Mouse (Mus musculus): ENCODE data around the gene Mxra8. TPM values are rescaled to one million over a fixed set of nuclear protein-coding genes. Genes with fewer than 3 reads are reported as not detected.

The Mxra8 gene
- polyA plus RNA-seq, 1 experiment from 2014 or later, result 79.4 TPM

- Histone ChIP-seq H3K9me3 (ENCODE audit: control insufficient read depth, low read length) (no peaks in the 10 kb centered on the region), H3K4me2 (replicated peaks; ENCODE audit: low read depth) (peak within 1 kb of the TSS; percentile 76), H3K27ac (replicated peaks) (peak within 1 kb of the TSS; percentile 88), H3K9ac (ENCODE audit: low read length) (peak within 1 kb of the TSS; percentile 87), H3K4me1 (replicated peaks; ENCODE audit: control insufficient read depth, insufficient read depth) (0 out of 2 replicates have a peak, but pooled peaks cover 3% of the 10 kb centered on the region), H3K4me3 (ENCODE audit: low read depth, low read length) (peak within 1 kb of the TSS; percentile 89), H3K27me3 (ENCODE audit: control insufficient read depth, insufficient read depth, low read length) (no peaks in the 10 kb centered on the region), H3K36me3 (ENCODE audit: control insufficient read depth, insufficient read depth, low read length) (peaks cover 3% of the 10 kb centered on the region)
- 7% methylated on average over 12 of the region's 12 CpGs for WGBS
- ATAC-seq (ENCODE audit: low FRiP score, low TSS enrichment) (no peak), DNase-seq (ENCODE audit: low spot score) (no peak)
- TF ChIP-seq CTCF (IDR thresholded peaks at IDR 0.05; ENCODE audit: low read depth) (peak; percentile 55), EP300 (optimal IDR thresholded peaks at IDR 0.05) (no peak)
Measured at GRCm38 (mm10) chr4:155802741-155803339, 36.6 kb upstream of the Mxra8 start, which contains the start of gene Mrpl20. Mrpl20 (plus strand) TSS chr4:155802878.

DNA sequence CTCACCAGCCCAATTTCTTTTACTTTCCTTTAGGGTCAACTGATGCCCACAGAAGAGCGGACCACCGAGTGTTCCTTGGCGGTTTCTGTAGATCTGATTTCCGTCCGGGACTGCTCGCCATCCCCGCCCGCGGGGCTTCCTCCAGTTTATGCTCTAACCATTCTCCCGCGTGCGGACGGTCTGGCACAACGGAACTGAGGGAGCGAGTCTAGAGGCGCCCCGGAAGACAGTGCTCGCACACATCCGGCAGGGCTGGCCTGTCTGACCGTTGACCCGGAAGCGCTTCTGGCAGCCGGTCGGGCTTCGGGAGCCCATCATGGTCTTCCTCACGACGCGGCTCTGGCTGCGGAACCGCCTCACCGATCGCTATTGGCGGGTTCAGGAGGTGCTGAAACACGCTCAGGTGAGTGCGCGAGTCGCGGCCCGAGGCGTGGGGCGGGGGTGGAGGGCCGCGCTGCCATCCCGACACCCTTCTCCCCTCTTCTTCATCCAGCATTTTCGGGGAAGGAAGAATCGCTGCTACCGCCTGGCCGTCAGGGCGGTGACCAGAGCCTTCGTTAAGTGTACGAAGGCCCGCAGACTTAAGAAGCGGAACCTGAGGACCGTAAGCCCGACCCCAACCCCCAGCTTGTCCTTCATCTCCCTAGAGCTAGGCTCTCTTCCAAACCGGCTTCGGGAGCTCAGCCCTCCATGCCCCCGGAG is 36.0 kb upstream of the Mxra8 start:
- H3K27me3 ChIP-seq (ENCODE audit: control insufficient read depth, insufficient read depth, low read length), result no peaks in the 10 kb centered on the region
- peaks cover 6% of the 10 kb centered on the region for H3K36me3 ChIP-seq (ENCODE audit: control insufficient read depth, insufficient read depth, low read length)
- DNase-seq (ENCODE audit: low spot score) (peak; percentile 95), ATAC-seq (ENCODE audit: low FRiP score, low TSS enrichment) (peak; percentile 98)
- 0% methylated on average over 58 of the region's 58 CpGs for WGBS
- no peaks in the 10 kb centered on the region for H3K9me3 ChIP-seq (ENCODE audit: control insufficient read depth, low read length)
- H3K4me3 ChIP-seq (ENCODE audit: low read depth, low read length), result peak overlapping the region; percentile 89
- H3K9ac ChIP-seq (ENCODE audit: low read length), result peak overlapping the region; percentile 87
- H3K4me1 ChIP-seq (replicated peaks; ENCODE audit: control insufficient read depth, insufficient read depth), result 0 out of 2 replicates have a peak, but pooled peaks cover 3% of the 10 kb centered on the region
- TF ChIP-seq EP300 (optimal IDR thresholded peaks at IDR 0.05) (no peak), CTCF (IDR thresholded peaks at IDR 0.05; ENCODE audit: low read depth) (no peak)
- peak overlapping the region; percentile 88 for H3K27ac ChIP-seq (replicated peaks)
- peak overlapping the region; percentile 76 for H3K4me2 ChIP-seq (replicated peaks; ENCODE audit: low read depth)

DNA sequence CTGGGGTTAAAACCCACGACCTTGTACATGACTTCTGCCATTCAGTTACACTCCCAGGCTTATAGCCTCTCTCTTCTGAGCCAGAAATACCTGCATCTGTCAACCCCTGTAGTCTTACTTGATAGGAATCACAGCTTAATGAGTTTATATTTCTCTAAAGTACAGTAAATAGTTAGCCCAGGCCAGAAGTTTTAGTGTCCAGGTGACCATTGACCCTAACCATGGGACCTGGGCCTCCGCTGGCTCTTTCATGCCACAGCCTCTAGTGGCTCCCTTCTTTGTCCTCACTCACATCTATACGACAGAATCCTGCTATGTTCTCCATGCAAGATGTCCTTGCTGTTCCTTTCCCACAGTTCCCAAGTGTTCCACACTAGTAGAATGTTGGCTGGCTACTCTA is 31.6 kb upstream of the Mxra8 start:
- Histone ChIP-seq H3K4me1 (replicated peaks; ENCODE audit: control insufficient read depth, insufficient read depth) (0 out of 2 replicates have a peak, but pooled peaks cover 3% of the 10 kb centered on the region), H3K9ac (ENCODE audit: low read length) (no peak overlapping the region), H3K9me3 (ENCODE audit: control insufficient read depth, low read length) (no peaks in the 10 kb centered on the region), H3K27ac (replicated peaks) (no peak overlapping the region), H3K4me3 (ENCODE audit: low read depth, low read length) (no peak overlapping the region), H3K4me2 (replicated peaks; ENCODE audit: low read depth) (no peak overlapping the region), H3K27me3 (ENCODE audit: control insufficient read depth, insufficient read depth, low read length) (no peaks in the 10 kb centered on the region), H3K36me3 (ENCODE audit: control insufficient read depth, insufficient read depth, low read length) (peaks cover 16% of the 10 kb centered on the region)
- no peak for TF ChIP-seq EP300 (optimal IDR thresholded peaks at IDR 0.05)
- no peak for TF ChIP-seq CTCF (IDR thresholded peaks at IDR 0.05; ENCODE audit: low read depth)
- DNase-seq (ENCODE audit: low spot score) (no peak), ATAC-seq (ENCODE audit: low FRiP score, low TSS enrichment) (no peak)
- 89% methylated on average over 3 of the region's 3 CpGs for WGBS

- DNase-seq (ENCODE audit: low spot score) (peak; percentile 98), ATAC-seq (ENCODE audit: low FRiP score, low TSS enrichment) (peak; percentile 99)
- Histone ChIP-seq H3K9ac (ENCODE audit: low read length) (peak within 1 kb of the TSS; percentile 100), H3K27ac (replicated peaks) (peak within 1 kb of the TSS; percentile 95), H3K9me3 (ENCODE audit: control insufficient read depth, low read length) (no peaks in the 10 kb centered on the region), H3K4me1 (replicated peaks; ENCODE audit: control insufficient read depth, insufficient read depth) (0 out of 2 replicates have a peak, but pooled peaks cover 4% of the 10 kb centered on the region), H3K36me3 (ENCODE audit: control insufficient read depth, insufficient read depth, low read length) (peaks cover 27% of the 10 kb centered on the region), H3K4me3 (ENCODE audit: low read depth, low read length) (peak within 1 kb of the TSS; percentile 99), H3K4me2 (replicated peaks; ENCODE audit: low read depth) (peak within 1 kb of the TSS; percentile 80), H3K27me3 (ENCODE audit: control insufficient read depth, insufficient read depth, low read length) (no peaks in the 10 kb centered on the region)
- TF ChIP-seq CTCF (IDR thresholded peaks at IDR 0.05; ENCODE audit: low read depth) (peak; percentile 21; the same call in 1 of the 2 replicates), EP300 (optimal IDR thresholded peaks at IDR 0.05) (peak; percentile 95)
- under 1% methylated on average over 59 of the region's 60 CpGs for WGBS
Measured at GRCm38 (mm10) chr4:155811929-155812664, 27.4 kb upstream of the Mxra8 start, which contains the start of gene Ccnl2. Ccnl2 (plus strand) TSS chr4:155812489.

DNA sequence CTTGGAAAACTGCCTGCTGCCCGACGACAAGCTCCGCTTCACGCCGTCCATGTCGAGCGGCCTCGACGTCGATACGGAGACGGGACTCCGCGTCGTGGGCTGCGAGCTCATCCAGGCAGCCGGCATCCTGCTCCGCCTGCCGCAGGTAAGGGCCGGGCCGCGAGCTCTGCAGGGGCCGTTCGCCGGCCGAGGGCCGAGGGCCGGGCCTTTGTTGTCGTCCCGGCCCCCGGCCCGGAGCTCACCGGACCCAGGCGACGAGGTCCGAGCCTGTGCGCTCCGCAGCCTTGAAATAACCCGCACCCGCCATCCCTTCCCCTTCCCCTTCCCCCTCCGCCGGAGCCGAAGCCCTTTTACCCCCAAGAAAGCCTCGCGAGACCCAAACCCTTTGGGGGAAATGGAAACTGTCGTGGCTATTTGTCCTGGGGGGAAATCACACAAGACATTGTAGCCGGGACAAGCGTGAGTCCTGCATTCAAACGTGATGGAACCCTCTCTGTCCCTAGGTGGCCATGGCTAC is 26.8 kb upstream of the Mxra8 start:
- peak overlapping the region; percentile 95 for H3K27ac ChIP-seq (replicated peaks)
- DNase-seq (ENCODE audit: low spot score), result peak; percentile 60
- H3K9ac ChIP-seq (ENCODE audit: low read length), result peak overlapping the region; percentile 100
- peak overlapping the region; percentile 80 for H3K4me2 ChIP-seq (replicated peaks; ENCODE audit: low read depth)
- 0 out of 2 replicates have a peak, but pooled peaks cover 4% of the 10 kb centered on the region for H3K4me1 ChIP-seq (replicated peaks; ENCODE audit: control insufficient read depth, insufficient read depth)
- H3K9me3 ChIP-seq (ENCODE audit: control insufficient read depth, low read length), result no peaks in the 10 kb centered on the region
- H3K4me3 ChIP-seq (ENCODE audit: low read depth, low read length), result peak overlapping the region; percentile 99
- under 1% methylated on average over 49 of the region's 49 CpGs for WGBS
- peaks cover 28% of the 10 kb centered on the region for H3K36me3 ChIP-seq (ENCODE audit: control insufficient read depth, insufficient read depth, low read length)
- no peak for TF ChIP-seq CTCF (IDR thresholded peaks at IDR 0.05; ENCODE audit: low read depth)
- H3K27me3 ChIP-seq (ENCODE audit: control insufficient read depth, insufficient read depth, low read length), result no peaks in the 10 kb centered on the region
- ATAC-seq (ENCODE audit: low FRiP score, low TSS enrichment), result peak; percentile 24

All from stomach, postnatal 0 days (tissue).